Mouse (Mus musculus): ENCODE measurements around the gene Dsp. TPM values are rescaled to one million over a fixed set of nuclear protein-coding genes. Genes with fewer than 3 reads are reported as not detected.

Dsp gene
- polyA plus RNA-seq, 1 experiment from 2014 or later: 0.22 TPM

Other genes with a start within 250 kb of the Dsp start
- 59.4 and 64.0 TPM in 2 replicates for gene Ssr1, start 157.1 kb upstream of the Dsp start, polyA plus RNA-seq (2015; fragmentation: Nextera tagmentation; extraction: Ambion mirVana)
- gene Riok1, start 114.3 kb upstream of the Dsp start, polyA plus RNA-seq (2015; fragmentation: Nextera tagmentation; extraction: Ambion mirVana): 45.5 and 50.8 TPM in 2 replicates
- gene Cage1, start 114.2 kb upstream of the Dsp start, polyA plus RNA-seq (2015; fragmentation: Nextera tagmentation; extraction: Ambion mirVana): 2.2 and 3.1 TPM in 2 replicates
- 24.8 and 26.8 TPM in 2 replicates for gene Snrnp48, start 53.6 kb downstream of the Dsp start, polyA plus RNA-seq (2015; fragmentation: Nextera tagmentation; extraction: Ambion mirVana)
- gene Bmp6, start 193.8 kb downstream of the Dsp start, polyA plus RNA-seq (2015; fragmentation: Nextera tagmentation; extraction: Ambion mirVana): 4.3 and 4.6 TPM in 2 replicates

Measured in hindbrain, embryonic 15.5 days (tissue).